Mouse (Mus musculus): Measurements from ENCODE around the gene Hs2st1. TPM values are rescaled to one million over a fixed set of nuclear protein-coding genes. Genes with fewer than 3 reads are reported as not detected.

The Hs2st1 gene
- polyA plus RNA-seq, 1 experiment from 2014 or later = 6.2 TPM

GRCm38 (mm10) chr3:144507885-144508284 is 62.1 kb downstream of the Hs2st1 start:
- Histone ChIP-seq H3K27ac (ENCODE audit: low read length) (no peak overlapping the region), H3K9ac (ENCODE audit: low read depth, low read length) (no peak overlapping the region), H3K4me1 (ENCODE audit: control insufficient read depth, insufficient read depth, low read length) (peaks cover 11% of the 10 kb centered on the region), H3K4me2 (ENCODE audit: low read depth, low read length) (no peak overlapping the region), H3K9me3 (ENCODE audit: control insufficient read depth, low read length) (no peaks in the 10 kb centered on the region), H3K4me3 (ENCODE audit: low read length) (no peak overlapping the region), H3K36me3 (ENCODE audit: control insufficient read depth, insufficient read depth, low read length) (no peaks in the 10 kb centered on the region), H3K27me3 (replicated peaks; ENCODE audit: control insufficient read depth, insufficient read depth, low read length) (no peaks in the 10 kb centered on the region)
- ATAC-seq = no peak
- WGBS = 53% methylated on average over 5 of the region's 5 CpGs

- H3K4me1 ChIP-seq (ENCODE audit: control insufficient read depth, insufficient read depth, low read length) = peaks cover 12% of the 10 kb centered on the region
- H3K9ac ChIP-seq (ENCODE audit: low read depth, low read length) = no peak overlapping the region
- no peak overlapping the region for H3K27ac ChIP-seq (ENCODE audit: low read length)
- WGBS = 4% methylated on average over 3 of the region's 3 CpGs
- no peak overlapping the region for H3K4me2 ChIP-seq (ENCODE audit: low read depth, low read length)
- no peaks in the 10 kb centered on the region for H3K36me3 ChIP-seq (ENCODE audit: control insufficient read depth, insufficient read depth, low read length)
- no peaks in the 10 kb centered on the region for H3K9me3 ChIP-seq (ENCODE audit: control insufficient read depth, low read length)
- ATAC-seq = peak; percentile 77
- no peaks in the 10 kb centered on the region for H3K27me3 ChIP-seq (replicated peaks; ENCODE audit: control insufficient read depth, insufficient read depth, low read length)
- no peak overlapping the region for H3K4me3 ChIP-seq (ENCODE audit: low read length)
Observed at GRCm38 (mm10) chr3:144506213-144506612, 63.8 kb downstream of the Hs2st1 start.

- H3K9me3 ChIP-seq (ENCODE audit: control insufficient read depth, low read length) = no peaks in the 10 kb centered on the region
- no peak overlapping the region for H3K27ac ChIP-seq (ENCODE audit: low read length)
- H3K27me3 ChIP-seq (replicated peaks; ENCODE audit: control insufficient read depth, insufficient read depth, low read length) = no peaks in the 10 kb centered on the region
- no peak overlapping the region for H3K4me2 ChIP-seq (ENCODE audit: low read depth, low read length)
- no peak for ATAC-seq
- H3K4me3 ChIP-seq (ENCODE audit: low read length) = no peak overlapping the region
- no peaks in the 10 kb centered on the region for H3K36me3 ChIP-seq (ENCODE audit: control insufficient read depth, insufficient read depth, low read length)
- 50% methylated on average over 7 of the region's 7 CpGs for WGBS
- H3K4me1 ChIP-seq (ENCODE audit: control insufficient read depth, insufficient read depth, low read length) = peaks cover 19% of the 10 kb centered on the region
- H3K9ac ChIP-seq (ENCODE audit: low read depth, low read length) = no peak overlapping the region
Observed at GRCm38 (mm10) chr3:144501930-144502329, 68.1 kb downstream of the Hs2st1 start.

- no peak for ATAC-seq
- H3K9me3 ChIP-seq (ENCODE audit: control insufficient read depth, low read length) = no peaks in the 10 kb centered on the region
- H3K4me1 ChIP-seq (ENCODE audit: control insufficient read depth, insufficient read depth, low read length) = peaks cover 6% of the 10 kb centered on the region; the same call in 1 of the 2 replicates
- H3K4me2 ChIP-seq (ENCODE audit: low read depth, low read length) = no peak overlapping the region
- no peaks in the 10 kb centered on the region for H3K36me3 ChIP-seq (ENCODE audit: control insufficient read depth, insufficient read depth, low read length)
- H3K9ac ChIP-seq (ENCODE audit: low read depth, low read length) = no peak overlapping the region
- H3K27ac ChIP-seq (ENCODE audit: low read length) = no peak overlapping the region
- 64% methylated on average over 5 of the region's 5 CpGs for WGBS
- H3K4me3 ChIP-seq (ENCODE audit: low read length) = no peak overlapping the region
- H3K27me3 ChIP-seq (replicated peaks; ENCODE audit: control insufficient read depth, insufficient read depth, low read length) = no peaks in the 10 kb centered on the region
Observed at GRCm38 (mm10) chr3:144496762-144497161, 73.2 kb downstream of the Hs2st1 start.

GRCm38 (mm10) chr3:144494838-144495237 is 75.1 kb downstream of the Hs2st1 start:
- no peaks in the 10 kb centered on the region for H3K36me3 ChIP-seq (ENCODE audit: control insufficient read depth, insufficient read depth, low read length)
- ATAC-seq = no peak
- H3K27ac ChIP-seq (ENCODE audit: low read length) = no peak overlapping the region
- H3K4me2 ChIP-seq (ENCODE audit: low read depth, low read length) = no peak overlapping the region
- WGBS = 66% methylated on average over 5 of the region's 5 CpGs
- H3K9me3 ChIP-seq (ENCODE audit: control insufficient read depth, low read length) = no peaks in the 10 kb centered on the region
- H3K9ac ChIP-seq (ENCODE audit: low read depth, low read length) = no peak overlapping the region
- H3K4me1 ChIP-seq (ENCODE audit: control insufficient read depth, insufficient read depth, low read length) = peaks cover 6% of the 10 kb centered on the region; the same call in 1 of the 2 replicates
- H3K27me3 ChIP-seq (replicated peaks; ENCODE audit: control insufficient read depth, insufficient read depth, low read length) = no peaks in the 10 kb centered on the region
- no peak overlapping the region for H3K4me3 ChIP-seq (ENCODE audit: low read length)

GRCm38 (mm10) chr3:144488787-144489186 is 81.2 kb downstream of the Hs2st1 start:
- H3K4me2 ChIP-seq (ENCODE audit: low read depth, low read length) = no peak overlapping the region
- H3K27ac ChIP-seq (ENCODE audit: low read length) = no peak overlapping the region
- no peaks in the 10 kb centered on the region for H3K4me1 ChIP-seq (ENCODE audit: control insufficient read depth, insufficient read depth, low read length)
- ATAC-seq = no peak
- H3K9ac ChIP-seq (ENCODE audit: low read depth, low read length) = no peak overlapping the region
- H3K27me3 ChIP-seq (replicated peaks; ENCODE audit: control insufficient read depth, insufficient read depth, low read length) = no peaks in the 10 kb centered on the region
- 85% methylated on average over 2 of the region's 2 CpGs for WGBS
- no peak overlapping the region for H3K4me3 ChIP-seq (ENCODE audit: low read length)
- H3K36me3 ChIP-seq (ENCODE audit: control insufficient read depth, insufficient read depth, low read length) = no peaks in the 10 kb centered on the region
- no peaks in the 10 kb centered on the region for H3K9me3 ChIP-seq (ENCODE audit: control insufficient read depth, low read length)

- 70% methylated on average over 5 of the region's 5 CpGs for WGBS
- H3K36me3 ChIP-seq (ENCODE audit: control insufficient read depth, insufficient read depth, low read length) = no peaks in the 10 kb centered on the region
- no peak overlapping the region for H3K4me3 ChIP-seq (ENCODE audit: low read length)
- H3K27me3 ChIP-seq (replicated peaks; ENCODE audit: control insufficient read depth, insufficient read depth, low read length) = no peaks in the 10 kb centered on the region
- ATAC-seq = no peak
- H3K9ac ChIP-seq (ENCODE audit: low read depth, low read length) = no peak overlapping the region
- H3K27ac ChIP-seq (ENCODE audit: low read length) = no peak overlapping the region
- H3K4me2 ChIP-seq (ENCODE audit: low read depth, low read length) = no peak overlapping the region
- H3K9me3 ChIP-seq (ENCODE audit: control insufficient read depth, low read length) = no peaks in the 10 kb centered on the region
- peaks cover 5% of the 10 kb centered on the region; the same call in 1 of the 2 replicates for H3K4me1 ChIP-seq (ENCODE audit: control insufficient read depth, insufficient read depth, low read length)
Observed at GRCm38 (mm10) chr3:144480595-144480994, 89.4 kb downstream of the Hs2st1 start.

GRCm38 (mm10) chr3:144478427-144478794 is 91.6 kb downstream of the Hs2st1 start:
- H3K4me1 ChIP-seq (ENCODE audit: control insufficient read depth, insufficient read depth, low read length) = peaks cover 5% of the 10 kb centered on the region; the same call in 1 of the 2 replicates
- H3K9me3 ChIP-seq (ENCODE audit: control insufficient read depth, low read length) = no peaks in the 10 kb centered on the region
- ATAC-seq = no peak
- no peak overlapping the region for H3K27ac ChIP-seq (ENCODE audit: low read length)
- no peaks in the 10 kb centered on the region for H3K36me3 ChIP-seq (ENCODE audit: control insufficient read depth, insufficient read depth, low read length)
- 78% methylated on average over 7 of the region's 7 CpGs for WGBS
- H3K9ac ChIP-seq (ENCODE audit: low read depth, low read length) = no peak overlapping the region
- H3K4me2 ChIP-seq (ENCODE audit: low read depth, low read length) = no peak overlapping the region
- H3K4me3 ChIP-seq (ENCODE audit: low read length) = no peak overlapping the region
- H3K27me3 ChIP-seq (replicated peaks; ENCODE audit: control insufficient read depth, insufficient read depth, low read length) = no peaks in the 10 kb centered on the region

- H3K9ac ChIP-seq (ENCODE audit: low read depth, low read length) = no peak overlapping the region
- H3K4me1 ChIP-seq (ENCODE audit: control insufficient read depth, insufficient read depth, low read length) = peaks cover 10% of the 10 kb centered on the region; the same call in 1 of the 2 replicates
- no peak overlapping the region for H3K4me2 ChIP-seq (ENCODE audit: low read depth, low read length)
- H3K4me3 ChIP-seq (ENCODE audit: low read length) = no peak overlapping the region
- H3K36me3 ChIP-seq (ENCODE audit: control insufficient read depth, insufficient read depth, low read length) = no peaks in the 10 kb centered on the region
- H3K9me3 ChIP-seq (ENCODE audit: control insufficient read depth, low read length) = no peaks in the 10 kb centered on the region
- WGBS = 83% methylated on average over 12 of the region's 12 CpGs
- H3K27me3 ChIP-seq (replicated peaks; ENCODE audit: control insufficient read depth, insufficient read depth, low read length) = no peaks in the 10 kb centered on the region
- ATAC-seq = no peak
- H3K27ac ChIP-seq (ENCODE audit: low read length) = no peak overlapping the region
Observed at GRCm38 (mm10) chr3:144477707-144478426, 92.1 kb downstream of the Hs2st1 start.

- no peak overlapping the region for H3K4me3 ChIP-seq (ENCODE audit: low read length)
- WGBS = 93% methylated on average over 5 of the region's 5 CpGs
- no peak overlapping the region for H3K27ac ChIP-seq (ENCODE audit: low read length)
- no peak overlapping the region for H3K9ac ChIP-seq (ENCODE audit: low read depth, low read length)
- ATAC-seq = no peak
- H3K4me1 ChIP-seq (ENCODE audit: control insufficient read depth, insufficient read depth, low read length) = peaks cover 14% of the 10 kb centered on the region
- H3K4me2 ChIP-seq (ENCODE audit: low read depth, low read length) = no peak overlapping the region
- H3K27me3 ChIP-seq (replicated peaks; ENCODE audit: control insufficient read depth, insufficient read depth, low read length) = no peaks in the 10 kb centered on the region
- H3K36me3 ChIP-seq (ENCODE audit: control insufficient read depth, insufficient read depth, low read length) = no peaks in the 10 kb centered on the region
- no peaks in the 10 kb centered on the region for H3K9me3 ChIP-seq (ENCODE audit: control insufficient read depth, low read length)
Observed at GRCm38 (mm10) chr3:144475891-144476290, 94.1 kb downstream of the Hs2st1 start.
